Mouse (Mus musculus): Measurements from ENCODE around the gene Poln.

Poln gene

DNA sequence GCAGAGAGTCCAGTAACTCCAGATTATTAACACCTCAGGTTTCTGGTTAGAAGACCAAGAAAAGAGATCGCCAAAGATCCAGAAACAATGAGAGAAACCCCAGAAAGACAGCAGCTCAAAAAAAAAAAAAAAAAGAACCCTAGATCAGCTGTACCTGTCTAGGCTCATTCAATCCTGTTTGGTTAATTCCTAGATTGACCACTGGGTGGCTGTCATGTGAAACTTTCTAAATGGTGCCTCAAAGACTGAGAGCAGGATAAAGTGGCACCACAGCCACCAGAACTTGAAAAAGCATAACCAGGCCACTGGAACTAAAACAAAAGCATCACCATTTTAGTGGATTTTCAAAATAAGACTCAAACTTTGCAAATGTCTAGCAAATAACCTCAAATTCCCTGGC is 71.9 kb downstream of the Poln start:
- peak; percentile 53 for DNase-seq

DNA sequence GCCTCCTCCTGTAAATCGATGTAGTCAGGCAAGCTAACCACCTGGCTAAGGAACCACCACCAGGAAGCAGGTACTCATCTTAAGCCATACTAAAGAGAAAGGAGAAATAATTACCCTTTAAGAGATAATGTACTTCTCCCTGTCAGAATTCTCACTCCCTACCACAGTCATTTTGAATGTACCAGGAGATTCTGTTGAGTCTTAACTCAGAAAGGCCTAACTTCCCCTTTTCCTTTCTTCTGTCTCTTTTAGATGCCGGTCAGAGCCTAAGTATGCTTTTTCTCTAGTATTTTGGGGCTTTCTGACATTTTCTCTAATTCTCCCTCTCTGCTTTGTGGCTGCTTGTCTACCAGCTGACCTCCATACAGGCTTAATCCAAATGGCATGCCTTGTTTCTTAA is 76.2 kb downstream of the Poln start:
- no peak for DNase-seq

DNA sequence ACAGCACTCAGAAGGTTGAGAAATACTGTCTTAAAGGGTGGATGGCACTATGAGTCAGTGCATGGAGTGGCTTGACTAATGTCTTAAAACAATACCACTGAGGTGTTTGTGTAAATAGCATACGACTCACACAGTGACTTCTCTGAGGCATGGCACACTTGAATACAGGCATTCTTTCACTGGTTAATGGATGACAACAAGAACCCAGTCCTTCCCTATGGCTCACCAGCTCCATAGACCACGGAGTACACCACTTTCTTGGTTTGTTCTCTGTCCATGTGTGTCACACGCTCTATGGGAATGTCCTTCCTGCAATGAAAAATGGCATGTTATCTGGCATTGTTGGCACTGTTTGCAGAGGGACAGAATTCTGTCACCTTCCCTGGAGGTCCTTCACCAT is 136.7 kb downstream of the Poln start:
- no peak for DNase-seq

DNA sequence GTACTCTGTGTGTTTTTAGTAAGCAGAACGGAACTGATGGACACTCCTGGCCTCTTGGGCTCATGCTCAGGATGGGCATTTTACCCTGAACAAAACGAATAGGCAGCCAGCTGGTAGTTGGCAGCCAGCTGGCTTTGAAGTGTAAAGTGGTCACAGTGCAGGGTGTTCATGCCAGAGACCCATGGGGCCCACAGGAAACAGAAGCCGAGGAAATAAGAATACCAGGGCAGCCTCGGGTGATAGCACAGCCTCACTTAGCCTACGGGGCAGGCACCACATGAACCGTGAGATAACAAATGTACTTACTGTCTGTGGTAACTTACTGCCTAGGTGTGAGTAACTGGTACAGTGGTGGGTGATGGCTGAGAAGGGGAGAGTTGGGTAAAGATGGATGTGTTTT is 138.2 kb downstream of the Poln start:
- DNase-seq: no peak

DNA sequence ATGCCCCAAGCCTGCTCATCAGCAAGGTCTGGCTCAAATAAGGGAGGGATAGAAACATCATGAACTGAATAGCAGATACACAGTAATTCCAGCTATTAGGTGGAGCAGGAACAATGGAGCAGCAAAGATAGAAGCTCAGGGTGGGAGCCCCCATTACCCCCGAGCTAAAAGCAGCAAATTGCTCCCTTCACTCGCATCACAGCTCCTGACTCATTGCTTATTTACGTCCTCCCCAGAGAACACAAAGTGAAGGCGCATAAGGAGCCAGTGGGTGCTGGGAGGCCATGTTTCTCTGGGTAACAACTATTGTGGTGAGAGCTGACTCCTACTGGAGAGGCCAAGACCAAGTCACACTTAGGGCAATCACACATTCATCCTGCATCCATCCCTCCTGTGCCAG is 139.1 kb downstream of the Poln start:
- no peak for DNase-seq

DNA sequence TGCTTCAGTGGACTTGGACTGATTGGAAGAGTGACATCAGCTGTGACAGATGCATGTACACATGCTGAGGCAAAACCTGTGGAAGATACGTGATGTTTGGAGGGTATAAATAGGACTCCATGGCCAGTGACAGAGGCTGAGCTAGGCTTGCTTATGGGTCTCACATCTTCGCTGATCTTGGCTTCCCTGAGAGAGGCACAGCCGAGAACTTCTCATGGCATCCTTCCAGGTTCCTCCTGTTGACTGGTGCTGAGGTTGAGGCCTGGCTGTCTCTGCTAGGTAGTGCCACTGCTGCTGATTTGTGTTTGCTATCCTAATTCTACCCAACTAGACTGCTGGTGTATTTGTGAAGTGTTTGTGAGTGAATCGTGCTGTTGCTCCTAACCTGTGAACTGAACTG is 150.3 kb downstream of the Poln start:
- no peak for DNase-seq

DNA sequence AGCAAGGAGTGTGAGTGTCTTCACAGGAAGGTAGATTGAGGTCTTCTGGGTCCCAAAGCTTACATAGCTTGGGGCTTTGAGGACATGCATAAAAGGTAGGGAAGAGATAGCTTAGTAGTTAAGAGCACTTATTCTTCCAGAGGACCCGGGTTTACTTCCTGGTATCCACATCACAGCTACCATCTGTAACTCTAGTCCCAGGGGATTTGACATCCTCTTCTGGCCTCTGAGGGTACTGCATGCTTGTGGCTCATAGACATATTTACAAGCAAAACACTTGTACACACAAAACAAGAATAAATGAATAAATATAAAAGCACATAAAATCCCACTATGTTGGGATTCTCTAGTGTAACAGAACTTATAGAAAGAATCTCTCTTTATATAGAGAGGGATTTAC is 154.6 kb downstream of the Poln start:
- DNase-seq: no peak

DNA sequence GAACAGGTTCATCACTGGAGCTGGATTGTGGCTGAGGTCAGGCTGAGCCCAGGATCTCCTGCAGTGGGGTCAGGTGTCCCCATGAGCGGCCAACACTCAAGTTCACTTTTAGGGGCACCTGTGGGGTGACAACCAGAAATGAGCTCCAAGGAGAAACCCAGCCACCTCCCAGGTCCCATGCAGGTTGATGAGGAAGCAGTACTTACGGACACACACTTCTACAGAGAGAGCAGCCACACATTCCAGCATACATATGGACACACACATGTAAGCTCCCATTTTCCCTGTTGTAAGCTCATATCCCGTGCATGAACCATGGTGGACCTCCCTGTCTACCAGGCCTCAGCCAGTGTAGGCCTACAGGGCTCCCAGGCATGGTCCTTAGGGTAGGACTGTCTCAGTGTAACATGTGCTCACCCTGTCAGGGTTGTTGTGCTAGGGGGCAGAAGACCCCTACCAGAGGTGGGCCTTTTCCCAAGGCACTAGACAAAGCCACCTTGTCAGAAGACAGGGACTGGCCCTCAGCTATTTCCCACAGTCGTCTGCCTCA is 161.8 kb downstream of the Poln start:
- DNase-seq: no peak

DNA sequence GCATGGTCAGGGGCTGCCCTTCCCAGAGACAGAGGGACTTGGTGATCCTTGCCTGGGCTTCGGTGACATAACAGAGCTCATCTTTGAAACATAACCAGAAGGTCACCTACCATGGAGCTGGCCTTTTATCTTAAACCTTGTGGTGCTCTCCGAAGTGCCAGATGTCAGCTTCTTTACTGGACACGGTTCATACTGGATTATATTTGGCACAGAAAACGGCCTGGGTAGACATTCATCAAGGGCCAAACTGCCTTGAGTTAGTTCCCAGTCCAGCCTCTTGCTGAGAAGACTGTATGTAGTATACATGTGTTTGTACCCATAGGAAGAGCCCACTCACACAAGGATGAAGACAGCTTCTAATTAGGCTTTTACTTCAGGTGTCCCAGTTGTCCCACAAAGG is 162.4 kb downstream of the Poln start:
- no peak for DNase-seq

DNA sequence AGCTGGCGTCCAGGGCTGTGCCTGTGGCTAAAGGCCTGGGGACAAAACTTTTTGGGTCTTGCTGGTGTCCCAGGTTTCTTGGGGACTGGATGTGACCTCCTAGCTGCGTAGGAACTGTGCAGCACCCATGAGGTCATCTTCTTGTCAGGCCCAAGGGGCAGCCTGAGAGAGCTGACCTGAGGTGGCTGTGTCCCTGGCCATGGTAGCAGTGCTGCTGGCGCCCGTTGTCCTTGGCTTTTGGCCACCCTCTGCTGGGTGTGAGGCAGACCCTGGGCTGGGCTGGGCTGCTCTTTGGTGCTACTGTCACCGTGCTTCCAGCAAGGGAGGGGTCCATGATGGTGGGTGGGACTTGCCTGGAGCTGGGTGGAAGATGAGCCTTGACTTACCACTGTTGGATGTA is 164.6 kb downstream of the Poln start:
- no peak for DNase-seq

DNA sequence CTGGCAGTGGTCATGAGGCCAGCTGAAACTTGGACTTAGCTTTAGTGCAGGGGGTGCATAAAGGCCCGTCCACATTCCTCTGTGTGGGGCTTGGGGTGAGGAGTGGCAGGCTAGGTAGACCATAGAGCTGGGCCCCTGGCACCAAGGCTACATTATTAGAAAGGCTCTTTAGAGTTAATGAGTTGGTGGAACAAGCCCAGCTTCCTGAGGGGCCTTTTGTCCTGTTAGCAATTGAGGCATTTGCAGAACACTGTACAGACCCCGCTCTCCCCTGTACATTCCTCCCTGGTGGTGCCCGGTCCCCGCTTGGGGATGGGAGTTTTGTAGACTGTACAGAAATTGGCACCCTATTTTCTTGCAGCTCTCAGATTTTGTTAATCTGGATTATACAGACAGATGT is 166.6 kb downstream of the Poln start:
- DNase-seq: no peak

DNA sequence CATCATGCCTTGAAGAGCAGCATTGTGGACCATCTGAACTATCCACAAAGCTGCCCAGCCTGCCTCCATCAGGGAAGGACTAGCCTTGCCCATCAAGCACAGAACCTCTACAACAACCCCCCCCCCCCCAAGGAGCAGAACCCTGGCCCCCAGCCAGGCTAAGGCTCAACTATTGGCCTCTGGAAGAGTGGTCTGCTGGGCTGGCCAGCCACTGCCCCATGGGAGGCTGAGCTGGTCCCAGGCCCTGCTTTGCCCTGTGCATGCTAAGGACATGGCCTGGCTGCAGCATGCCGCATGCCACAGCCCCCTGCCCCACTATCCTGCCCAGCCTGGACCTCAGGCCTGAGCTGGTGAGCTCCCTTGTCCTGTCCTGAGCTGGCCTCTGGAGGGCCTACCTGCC is 167.8 kb downstream of the Poln start:
- no peak for DNase-seq

DNA sequence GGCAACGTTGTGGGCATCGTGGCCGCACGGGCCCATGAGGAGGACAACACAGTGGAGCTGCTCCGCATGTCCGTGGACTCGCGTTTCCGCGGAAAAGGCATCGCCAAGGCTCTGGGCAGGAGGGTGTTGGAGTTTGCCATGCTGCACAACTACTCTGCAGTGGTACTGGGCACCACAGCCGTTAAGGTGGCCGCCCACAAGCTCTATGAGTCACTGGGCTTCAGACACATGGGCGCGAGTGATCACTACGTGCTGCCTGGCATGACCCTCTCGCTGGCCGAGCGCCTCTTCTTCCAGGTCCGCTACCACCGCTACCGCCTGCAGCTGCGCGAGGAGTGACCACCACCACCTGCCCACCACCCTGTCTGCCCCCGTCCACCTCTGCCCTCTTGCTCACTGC is 168.4 kb downstream of the Poln start:
- DNase-seq: no peak

DNA sequence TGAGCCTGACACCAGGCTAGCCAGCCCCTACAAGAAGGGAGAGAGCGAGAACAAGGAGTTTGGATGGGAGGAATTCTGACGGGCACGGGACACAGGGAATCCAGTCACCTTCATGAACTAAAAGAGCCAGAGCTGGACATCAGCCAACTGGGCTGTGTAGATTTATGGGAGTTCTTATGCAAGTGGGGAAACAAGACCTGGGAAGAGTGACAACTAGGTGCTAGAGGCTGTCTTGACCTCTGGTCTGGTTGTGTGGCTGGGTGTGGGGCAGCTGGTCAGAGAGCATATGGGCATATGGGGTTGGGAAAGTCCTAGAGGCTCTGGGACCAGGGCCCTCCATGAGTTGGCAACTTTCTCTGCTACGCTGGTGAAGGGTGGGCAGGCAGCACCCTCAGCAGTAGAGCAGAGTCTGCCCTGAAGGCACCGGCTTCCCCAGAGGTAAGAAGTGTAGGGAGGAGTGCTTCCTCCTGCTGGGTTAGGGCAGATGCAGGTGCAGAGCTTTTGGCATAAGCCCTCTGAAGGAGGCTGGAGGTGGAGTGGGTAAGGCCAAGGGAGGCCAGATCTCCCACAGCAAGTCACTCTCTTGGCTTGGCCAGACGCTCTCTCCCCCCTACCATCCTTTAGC is 169.7 kb downstream of the Poln start:
- DNase-seq: no peak

DNA sequence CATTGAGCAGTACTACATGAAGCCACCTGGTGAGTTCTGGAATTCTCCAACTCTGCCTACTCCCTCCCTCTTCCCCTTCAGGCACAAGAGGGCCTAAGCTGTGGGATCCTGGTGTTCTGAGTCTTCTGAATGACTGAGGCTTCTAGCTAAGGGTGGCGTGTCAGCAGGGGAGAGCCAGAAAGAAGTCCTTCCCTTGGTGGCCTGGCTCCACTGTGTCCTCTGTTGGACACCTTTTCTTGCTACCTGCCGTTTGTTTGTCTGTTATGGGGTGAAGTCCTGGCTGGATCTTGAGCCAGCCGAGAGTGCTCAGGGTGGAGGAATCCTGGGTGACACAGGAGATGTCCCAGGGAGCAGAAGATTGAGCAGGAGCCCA is 170.8 kb downstream of the Poln start:
- DNase-seq: no peak

DNA sequence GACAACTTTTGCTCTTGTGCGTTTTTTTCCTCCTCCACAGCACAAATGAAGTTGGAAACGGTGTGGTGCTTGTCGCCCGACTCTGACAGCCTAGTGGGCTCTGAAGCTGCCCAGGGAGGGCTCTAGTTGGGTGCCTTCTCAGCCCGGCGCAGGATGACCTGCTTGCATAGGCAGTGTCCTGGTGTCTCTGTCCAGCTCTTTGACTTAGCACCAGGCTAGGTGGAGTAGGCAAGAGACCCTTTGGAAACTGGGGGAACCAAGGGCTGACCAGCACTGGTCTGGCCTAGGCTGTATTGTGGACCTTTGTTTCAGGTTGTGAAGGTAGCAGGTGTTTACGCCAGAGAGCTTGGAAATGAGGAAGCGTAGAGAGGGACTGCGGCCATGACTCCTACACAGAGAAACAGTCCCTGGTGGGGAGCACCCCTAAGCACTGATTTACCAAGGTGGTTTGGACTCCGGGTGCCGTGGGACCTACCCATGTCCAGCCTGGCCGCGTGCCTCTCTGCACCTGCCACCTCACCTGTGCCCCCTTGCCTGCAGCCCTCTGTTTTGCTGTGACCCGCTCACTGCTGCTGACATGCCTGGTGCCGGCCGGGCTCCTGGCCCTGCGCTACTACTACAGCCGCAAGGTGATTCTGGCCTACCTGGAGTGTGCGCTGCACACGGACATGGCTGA is 171.3 kb downstream of the Poln start:
- no peak for DNase-seq

DNA sequence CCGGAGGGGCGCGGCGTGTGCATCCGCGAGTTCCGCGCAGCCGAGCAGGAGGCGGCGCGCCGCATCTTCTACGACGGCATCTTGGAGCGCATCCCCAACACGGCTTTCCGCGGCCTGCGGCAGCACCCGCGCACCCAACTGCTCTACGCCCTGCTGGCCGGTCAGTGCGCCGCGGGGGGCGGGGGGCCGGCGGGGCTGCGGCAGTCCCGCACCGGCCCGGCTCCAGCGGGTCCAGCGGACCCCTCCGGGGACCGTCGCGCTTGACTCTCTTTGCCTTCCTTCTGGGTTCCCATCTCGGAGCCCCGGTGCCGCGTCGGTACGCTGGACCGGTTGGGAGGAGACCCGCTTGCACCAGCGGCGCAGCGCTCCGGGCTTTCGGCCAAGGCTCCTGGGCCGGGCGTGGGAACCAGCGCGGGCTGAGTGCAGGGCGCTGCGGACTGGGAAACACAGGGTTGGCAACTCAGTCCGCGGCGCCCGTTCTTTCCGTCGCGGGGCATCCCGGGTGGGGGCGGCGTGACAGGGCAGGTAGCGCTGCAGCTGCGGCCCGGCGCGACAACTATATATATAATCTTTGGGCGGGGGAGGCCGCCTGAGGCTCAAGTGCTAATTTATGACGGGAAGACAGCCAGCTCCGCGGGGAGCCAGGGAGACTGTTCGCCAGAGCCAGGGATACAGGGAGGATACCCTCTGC is 172.1 kb downstream of the Poln start:
- DNase-seq: peak; percentile 59

DNA sequence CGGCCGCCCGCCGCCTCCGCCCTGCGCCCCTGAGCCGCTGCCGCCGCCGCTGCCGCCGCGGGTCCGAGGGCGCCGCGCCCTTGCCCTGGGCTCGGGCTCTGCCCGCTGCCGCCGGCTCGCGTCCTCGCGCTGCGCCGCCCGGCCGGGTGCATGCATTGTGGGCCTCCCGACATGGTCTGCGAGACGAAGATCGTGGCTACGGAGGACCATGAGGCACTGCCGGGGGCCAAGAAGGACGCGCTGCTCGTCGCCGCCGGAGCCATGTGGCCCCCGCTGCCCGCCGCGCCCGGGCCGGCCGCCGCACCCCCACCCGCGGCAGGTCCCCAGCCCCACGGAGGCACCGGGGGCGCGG is 172.6 kb downstream of the Poln start:
- no peak for DNase-seq

DNA sequence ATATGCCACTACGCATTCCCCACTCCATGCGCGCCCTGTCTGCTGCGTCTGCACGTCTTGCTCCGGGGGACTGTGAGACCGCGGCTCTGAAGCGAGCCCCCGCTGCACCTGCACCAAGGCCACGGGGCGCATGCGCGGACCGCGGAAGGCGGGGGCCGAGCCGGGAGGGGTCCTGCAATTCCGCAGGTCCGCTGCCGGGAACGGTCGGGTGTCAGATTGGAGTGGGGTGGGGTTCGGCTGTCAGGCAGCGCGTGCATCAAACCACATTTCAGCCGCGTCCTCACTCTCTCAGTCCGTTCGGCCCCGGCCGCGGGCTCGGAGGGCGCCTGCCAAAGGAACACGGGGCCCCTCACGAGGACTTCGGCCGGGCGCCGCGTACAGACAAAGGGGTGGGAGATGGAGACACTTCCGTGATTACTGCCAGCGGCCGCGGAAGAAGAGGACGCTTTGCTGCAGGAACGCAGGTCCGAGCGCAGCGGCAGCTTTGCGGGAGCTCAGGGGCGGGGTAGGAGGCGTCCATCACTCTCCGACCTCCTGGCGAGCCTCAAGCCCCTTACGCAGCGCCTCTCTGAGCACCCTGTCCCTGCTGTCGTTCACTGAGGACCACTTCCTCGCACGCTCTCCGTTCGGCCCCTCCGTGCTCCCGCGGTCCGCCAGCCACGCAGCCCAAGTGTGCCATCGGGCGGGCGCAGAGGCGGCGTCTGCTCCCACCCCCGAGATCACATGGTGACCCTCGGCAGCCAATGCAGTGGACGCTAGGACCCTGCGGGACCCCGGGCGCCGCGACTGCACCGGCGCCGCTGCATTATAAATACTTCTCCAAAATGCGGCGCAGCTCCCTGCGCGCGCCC is 173.2 kb downstream of the Poln start, which contains the start of gene Nat8l:
Gene Nat8l, plus strand, starts transcription at position 142 of the 851 bp plus-strand sequence.
- peak; percentile 30 for DNase-seq

DNA sequence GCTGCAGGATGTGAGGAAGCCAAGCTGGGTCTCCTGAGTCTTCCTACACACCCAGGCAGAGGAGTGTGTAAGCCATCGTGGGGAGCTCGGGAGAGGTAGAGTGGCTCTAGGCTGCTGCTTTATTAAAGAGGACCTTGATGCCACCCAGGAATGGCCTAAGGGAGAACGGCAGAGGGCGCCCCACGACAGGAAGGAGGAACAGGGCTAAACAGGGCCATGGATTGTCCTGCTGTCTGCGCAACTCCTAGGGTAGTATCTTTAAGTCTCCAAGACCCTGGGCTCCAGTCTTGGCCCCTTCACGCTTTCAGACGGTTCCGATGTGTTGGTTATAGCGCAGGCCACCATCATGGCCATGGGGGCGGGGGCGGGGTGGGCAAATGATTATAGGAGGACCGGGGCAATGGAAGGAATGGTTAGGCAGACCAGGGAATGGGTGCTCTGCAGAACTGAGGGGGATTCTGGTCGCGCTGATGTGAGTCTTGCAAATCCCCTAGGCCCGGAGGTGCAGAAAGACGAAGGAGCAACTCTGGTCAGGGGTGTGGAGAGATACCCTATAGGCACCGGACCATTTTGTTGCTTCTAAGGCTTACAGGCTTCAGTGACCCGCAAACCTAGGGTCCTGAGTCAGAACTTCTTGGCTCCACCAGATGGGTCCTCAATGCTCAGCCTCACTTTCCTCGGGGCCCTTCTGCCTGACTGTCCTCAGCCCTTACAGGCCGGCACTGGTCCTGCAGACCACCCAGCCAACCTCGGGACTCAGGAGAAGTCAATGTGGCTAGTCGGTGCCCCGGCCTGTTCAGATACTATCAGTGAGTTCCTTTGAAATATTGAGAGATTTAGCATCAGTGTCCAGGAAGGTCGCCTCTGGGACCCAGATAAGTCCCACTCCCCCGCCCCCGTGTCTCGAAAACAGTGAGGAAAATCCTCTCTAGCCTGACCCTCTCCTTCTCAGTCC is 174.3 kb downstream of the Poln start:
- DNase-seq: peak; percentile 51

DNA sequence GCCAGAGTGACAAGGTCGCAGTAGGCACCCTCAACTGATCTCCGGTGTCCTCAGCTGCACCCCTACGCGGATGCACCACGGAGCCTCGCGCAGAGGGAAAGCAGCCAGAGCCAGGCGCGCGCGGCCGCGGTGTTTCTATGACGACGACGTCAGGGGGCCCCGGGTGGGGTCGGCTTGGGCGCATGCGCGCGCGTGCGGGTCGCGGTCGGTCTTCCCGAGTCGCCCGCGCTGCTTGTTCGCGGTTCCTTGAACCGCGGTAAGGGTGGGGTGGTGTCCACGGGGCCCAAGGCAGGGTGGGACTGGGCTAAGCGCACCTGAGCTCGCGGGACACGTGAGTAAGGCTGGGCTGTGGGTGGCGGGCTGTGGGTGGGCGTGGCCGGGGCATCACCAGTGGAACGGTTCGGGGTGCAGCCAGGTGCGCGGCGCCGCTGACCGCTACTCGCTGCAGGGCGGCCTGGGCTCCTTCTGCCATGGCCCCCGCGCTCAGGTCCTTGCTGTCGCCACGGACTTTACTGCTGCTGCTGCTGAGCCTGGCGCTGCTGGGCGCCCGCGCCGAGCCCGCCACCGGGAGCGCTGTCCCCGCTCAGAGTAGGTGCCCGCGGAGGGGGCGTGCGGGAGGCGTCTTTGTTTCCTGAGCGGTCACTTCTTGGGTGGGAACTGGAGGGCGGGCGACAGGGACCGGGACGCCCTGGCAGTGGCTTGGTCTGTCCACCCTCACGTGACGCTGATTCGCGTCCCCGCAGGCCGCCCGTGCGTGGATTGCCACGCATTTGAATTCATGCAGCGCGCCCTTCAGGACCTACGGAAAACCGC is 185.7 kb downstream of the Poln start, which contains the start of gene Gm1673:
Gene Gm1673, plus strand, starts transcription at position 125 of the 813 bp plus-strand sequence.
- DNase-seq: peak; percentile 75
